Mouse (Mus musculus): ENCODE measurements around the gene Kank2. TPM values are rescaled to one million over a fixed set of nuclear protein-coding genes. Genes with fewer than 3 reads are reported as not detected.

Kank2 gene
- polyA plus RNA-seq, 1 experiment from 2014 or later: 3.1 TPM

- Histone ChIP-seq H3K4me2 (ENCODE audit: low read length) (no peak overlapping the region), H3K4me3 (ENCODE audit: low read depth, low read length) (no peak overlapping the region), H3K9ac (ENCODE audit: low read depth, low read length) (no peak overlapping the region), H3K4me1 (ENCODE audit: control insufficient read depth, insufficient read depth, low read length) (no peaks in the 10 kb centered on the region), H3K36me3 (ENCODE audit: control insufficient read depth, insufficient read depth, low read length) (no peaks in the 10 kb centered on the region), H3K27ac (ENCODE audit: low read length) (no peak overlapping the region), H3K27me3 (ENCODE audit: control insufficient read depth, insufficient read depth, low read depth, low read length) (no peaks in the 10 kb centered on the region), H3K9me3 (replicated peaks; ENCODE audit: control insufficient read depth, low read length, poor library complexity, severe bottlenecking) (no peaks in the 10 kb centered on the region)
- WGBS: 68% methylated on average over 3 of the region's 3 CpGs
- ATAC-seq: no peak
These were observed 7.8 kb upstream of the Kank2 start for GRCm38 (mm10) chr9:21806363-21806762.

- H3K9me3 ChIP-seq (replicated peaks; ENCODE audit: control insufficient read depth, low read length, poor library complexity, severe bottlenecking): no peaks in the 10 kb centered on the region
- H3K4me2 ChIP-seq (ENCODE audit: low read length): no peak overlapping the region
- WGBS: 38% methylated on average over 13 of the region's 13 CpGs
- no peak overlapping the region for H3K4me3 ChIP-seq (ENCODE audit: low read depth, low read length)
- H3K9ac ChIP-seq (ENCODE audit: low read depth, low read length): no peak overlapping the region
- no peak overlapping the region for H3K27ac ChIP-seq (ENCODE audit: low read length)
- peak; percentile 81 for ATAC-seq
- no peaks in the 10 kb centered on the region for H3K36me3 ChIP-seq (ENCODE audit: control insufficient read depth, insufficient read depth, low read length)
- no peaks in the 10 kb centered on the region for H3K4me1 ChIP-seq (ENCODE audit: control insufficient read depth, insufficient read depth, low read length)
- H3K27me3 ChIP-seq (ENCODE audit: control insufficient read depth, insufficient read depth, low read depth, low read length): no peaks in the 10 kb centered on the region
These were observed 5.6 kb upstream of the Kank2 start for GRCm38 (mm10) chr9:21803986-21804644.

DNA sequence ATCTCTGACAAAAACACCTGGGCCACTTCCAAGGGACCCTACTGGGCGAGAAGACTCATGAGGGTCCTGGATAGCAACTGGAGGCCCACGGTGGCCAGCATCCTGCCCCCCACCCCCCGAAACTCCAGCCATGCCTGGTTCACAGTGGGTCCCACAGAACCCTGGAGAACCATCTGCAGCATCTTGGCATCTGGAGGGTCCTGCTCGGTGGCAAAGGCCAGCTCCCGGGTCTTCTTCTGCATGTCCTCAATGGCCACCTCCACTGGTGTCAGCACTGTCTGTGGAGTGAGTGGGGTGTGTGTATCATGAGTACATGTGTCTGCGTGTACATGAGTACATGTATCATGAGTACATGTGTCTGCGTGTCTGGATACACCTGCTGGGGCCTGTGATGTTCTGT lies 3.0 kb upstream of the Kank2 start:
- no peak for ATAC-seq

DNA sequence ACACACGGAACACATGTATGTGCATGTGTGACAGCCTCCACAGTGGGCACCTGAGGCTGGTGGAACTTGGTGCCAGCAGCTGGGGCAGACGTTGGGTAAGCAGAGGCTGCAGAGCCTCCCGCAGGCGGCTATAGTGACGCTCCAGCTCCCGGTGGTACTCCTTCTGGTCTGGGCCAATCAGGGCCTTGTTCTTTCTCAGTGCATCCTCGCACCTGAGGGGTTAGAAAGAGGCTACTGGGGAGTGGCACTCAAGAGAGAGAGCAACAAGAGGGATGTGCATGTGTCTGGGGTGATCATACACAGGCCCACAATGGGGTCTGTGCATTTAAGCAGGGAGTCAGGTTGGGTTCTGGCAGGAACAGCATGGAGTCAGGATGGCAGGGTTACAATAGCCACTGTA lies 2.6 kb upstream of the Kank2 start:
- Histone ChIP-seq H3K4me1 (ENCODE audit: control insufficient read depth, insufficient read depth, low read length) (peaks cover 4% of the 10 kb centered on the region), H3K36me3 (ENCODE audit: control insufficient read depth, insufficient read depth, low read length) (no peaks in the 10 kb centered on the region), H3K9me3 (replicated peaks; ENCODE audit: control insufficient read depth, low read length, poor library complexity, severe bottlenecking) (no peaks in the 10 kb centered on the region), H3K27me3 (ENCODE audit: control insufficient read depth, insufficient read depth, low read depth, low read length) (0 out of 2 replicates have a peak, but pooled peaks cover 3% of the 10 kb centered on the region), H3K27ac (ENCODE audit: low read length) (no peak overlapping the region), H3K4me3 (ENCODE audit: low read depth, low read length) (no peak overlapping the region), H3K9ac (ENCODE audit: low read depth, low read length) (no peak overlapping the region), H3K4me2 (ENCODE audit: low read length) (no peak overlapping the region)
- no peak for ATAC-seq
- WGBS: 73% methylated on average over 7 of the region's 7 CpGs

More for the DNA sequence above, 3.0 kb upstream of the Kank2 start:
- H3K4me2 ChIP-seq (ENCODE audit: low read length): no peak overlapping the region
- peaks cover 4% of the 10 kb centered on the region for H3K4me1 ChIP-seq (ENCODE audit: control insufficient read depth, insufficient read depth, low read length)
- no peaks in the 10 kb centered on the region for H3K36me3 ChIP-seq (ENCODE audit: control insufficient read depth, insufficient read depth, low read length)
- H3K27me3 ChIP-seq (ENCODE audit: control insufficient read depth, insufficient read depth, low read depth, low read length): 0 out of 2 replicates have a peak, but pooled peaks cover 3% of the 10 kb centered on the region
- H3K4me3 ChIP-seq (ENCODE audit: low read depth, low read length): no peak overlapping the region
- no peaks in the 10 kb centered on the region for H3K9me3 ChIP-seq (replicated peaks; ENCODE audit: control insufficient read depth, low read length, poor library complexity, severe bottlenecking)
- 87% methylated on average over 7 of the region's 7 CpGs for WGBS
- no peak overlapping the region for H3K27ac ChIP-seq (ENCODE audit: low read length)
- no peak overlapping the region for H3K9ac ChIP-seq (ENCODE audit: low read depth, low read length)

GRCm38 (mm10) chr9:21799010-21799350 lies 436 bp upstream of the Kank2 start:
- Histone ChIP-seq H3K9me3 (replicated peaks; ENCODE audit: control insufficient read depth, low read length, poor library complexity, severe bottlenecking) (no peaks in the 10 kb centered on the region), H3K27me3 (ENCODE audit: control insufficient read depth, insufficient read depth, low read depth, low read length) (0 out of 2 replicates have a peak, but pooled peaks cover 3% of the 10 kb centered on the region), H3K27ac (ENCODE audit: low read length) (no peak overlapping the region), H3K9ac (ENCODE audit: low read depth, low read length) (no peak overlapping the region), H3K36me3 (ENCODE audit: control insufficient read depth, insufficient read depth, low read length) (no peaks in the 10 kb centered on the region), H3K4me3 (ENCODE audit: low read depth, low read length) (peak overlapping the region; percentile 75), H3K4me1 (ENCODE audit: control insufficient read depth, insufficient read depth, low read length) (peaks cover 4% of the 10 kb centered on the region), H3K4me2 (ENCODE audit: low read length) (peak overlapping the region; percentile 88)
- ATAC-seq: no peak
- 49% methylated on average over 3 of the region's 3 CpGs for WGBS

- Histone ChIP-seq H3K9me3 (replicated peaks; ENCODE audit: control insufficient read depth, low read length, poor library complexity, severe bottlenecking) (no peaks in the 10 kb centered on the region), H3K36me3 (ENCODE audit: control insufficient read depth, insufficient read depth, low read length) (no peaks in the 10 kb centered on the region), H3K27ac (ENCODE audit: low read length) (peak overlapping the region; percentile 53), H3K4me3 (ENCODE audit: low read depth, low read length) (peak overlapping the region; percentile 75), H3K4me1 (ENCODE audit: control insufficient read depth, insufficient read depth, low read length) (peaks cover 4% of the 10 kb centered on the region), H3K4me2 (ENCODE audit: low read length) (peak overlapping the region; percentile 88), H3K9ac (ENCODE audit: low read depth, low read length) (peak overlapping the region; percentile 69), H3K27me3 (ENCODE audit: control insufficient read depth, insufficient read depth, low read depth, low read length) (0 out of 2 replicates have a peak, but pooled peaks cover 3% of the 10 kb centered on the region)
- ATAC-seq: peak; percentile 49
- 0% methylated on average over 26 of the region's 26 CpGs for WGBS
These were observed 611 bp downstream of the Kank2 start for GRCm38 (mm10) chr9:21797921-21798344.

GRCm38 (mm10) chr9:21796919-21797318 lies 1.6 kb downstream of the Kank2 start:
- peaks cover 4% of the 10 kb centered on the region for H3K4me1 ChIP-seq (ENCODE audit: control insufficient read depth, insufficient read depth, low read length)
- no peak for ATAC-seq
- 80% methylated on average over 3 of the region's 3 CpGs for WGBS
- H3K4me3 ChIP-seq (ENCODE audit: low read depth, low read length): no peak overlapping the region
- H3K36me3 ChIP-seq (ENCODE audit: control insufficient read depth, insufficient read depth, low read length): no peaks in the 10 kb centered on the region
- no peak overlapping the region for H3K9ac ChIP-seq (ENCODE audit: low read depth, low read length)
- no peak overlapping the region for H3K27ac ChIP-seq (ENCODE audit: low read length)
- no peak overlapping the region for H3K4me2 ChIP-seq (ENCODE audit: low read length)
- no peaks in the 10 kb centered on the region for H3K9me3 ChIP-seq (replicated peaks; ENCODE audit: control insufficient read depth, low read length, poor library complexity, severe bottlenecking)
- 0 out of 2 replicates have a peak, but pooled peaks cover 3% of the 10 kb centered on the region for H3K27me3 ChIP-seq (ENCODE audit: control insufficient read depth, insufficient read depth, low read depth, low read length)

DNA sequence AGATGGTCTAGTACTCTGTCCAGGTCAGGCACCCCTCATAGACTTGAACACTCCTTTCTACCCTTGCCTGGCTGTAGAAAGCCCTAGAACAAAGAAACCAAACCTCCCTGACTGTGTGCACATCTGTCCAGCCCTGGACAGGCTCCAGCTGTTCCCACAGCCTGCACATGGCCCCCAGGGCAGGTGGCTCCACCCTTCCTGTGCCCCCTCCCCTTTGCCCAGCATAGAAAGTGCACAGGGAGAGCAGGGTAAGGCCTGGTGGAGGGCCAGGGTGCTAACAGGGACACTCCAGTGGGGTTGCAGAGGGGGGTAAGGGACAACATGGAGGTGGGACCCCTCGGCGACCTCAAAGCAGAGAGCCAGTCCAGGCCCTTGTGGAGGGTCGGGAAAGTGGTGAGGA lies 2.3 kb downstream of the Kank2 start:
- Histone ChIP-seq H3K4me2 (ENCODE audit: low read length) (no peak overlapping the region), H3K27ac (ENCODE audit: low read length) (no peak overlapping the region), H3K4me3 (ENCODE audit: low read depth, low read length) (no peak overlapping the region), H3K9ac (ENCODE audit: low read depth, low read length) (no peak overlapping the region), H3K4me1 (ENCODE audit: control insufficient read depth, insufficient read depth, low read length) (peaks cover 4% of the 10 kb centered on the region), H3K9me3 (replicated peaks; ENCODE audit: control insufficient read depth, low read length, poor library complexity, severe bottlenecking) (no peaks in the 10 kb centered on the region), H3K36me3 (ENCODE audit: control insufficient read depth, insufficient read depth, low read length) (no peaks in the 10 kb centered on the region), H3K27me3 (ENCODE audit: control insufficient read depth, insufficient read depth, low read depth, low read length) (0 out of 2 replicates have a peak, but pooled peaks cover 3% of the 10 kb centered on the region)
- WGBS: 74% methylated on average over 3 of the region's 3 CpGs
- ATAC-seq: no peak

GRCm38 (mm10) chr9:21795579-21795978 lies 3.0 kb downstream of the Kank2 start:
- WGBS: 84% methylated on average over 5 of the region's 5 CpGs
- no peak for ATAC-seq
- H3K27me3 ChIP-seq (ENCODE audit: control insufficient read depth, insufficient read depth, low read depth, low read length): 0 out of 2 replicates have a peak, but pooled peaks cover 3% of the 10 kb centered on the region
- no peaks in the 10 kb centered on the region for H3K9me3 ChIP-seq (replicated peaks; ENCODE audit: control insufficient read depth, low read length, poor library complexity, severe bottlenecking)
- H3K4me2 ChIP-seq (ENCODE audit: low read length): no peak overlapping the region
- no peak overlapping the region for H3K9ac ChIP-seq (ENCODE audit: low read depth, low read length)
- no peak overlapping the region for H3K4me3 ChIP-seq (ENCODE audit: low read depth, low read length)
- H3K4me1 ChIP-seq (ENCODE audit: control insufficient read depth, insufficient read depth, low read length): peaks cover 4% of the 10 kb centered on the region
- no peak overlapping the region for H3K27ac ChIP-seq (ENCODE audit: low read length)
- H3K36me3 ChIP-seq (ENCODE audit: control insufficient read depth, insufficient read depth, low read length): no peaks in the 10 kb centered on the region

Measured in midbrain, embryonic 16.5 days (tissue).